Mouse (Mus musculus) heart, embryonic 11.5 days (tissue): Measurements from ENCODE around the gene Paqr8. TPM values are rescaled to one million over a fixed set of nuclear protein-coding genes. Genes with fewer than 3 reads are reported as not detected.

ENCODE experiments used
- ATAC-seq: fragments of 200-750 bp; cut with Nextera tagmentation; replicated peaks from 2 replicates; pipeline ENCODE4 v1.8.0; 2017; ENCODE audit warnings: moderate library complexity; ENCODE audit not compliant: insufficient number of reproducible peaks, low FRiP score, low TSS enrichment
- H3K27ac ChIP-seq: fragments of 300-500 bp; sonication (generic); 2 replicates; pipeline ENCODE4 v1.5.1; 2014; ENCODE audit warnings: mild to moderate bottlenecking, low read depth, low read length
- H3K27me3 ChIP-seq: fragments of 300-500 bp; sonication (generic); 2 replicates; pipeline ENCODE4 v1.6.1; 2014; ENCODE audit warnings: mild to moderate bottlenecking, low read length, mixed read lengths; ENCODE audit not compliant: control insufficient read depth, insufficient read depth
- H3K36me3 ChIP-seq: fragments of 300-500 bp; sonication (generic); 2 replicates; pipeline ENCODE4 v1.6.1; 2014; ENCODE audit warnings: mild to moderate bottlenecking, low read length, moderate library complexity, mixed read lengths; ENCODE audit not compliant: control insufficient read depth, insufficient read depth
- H3K4me1 ChIP-seq: fragments of 300-500 bp; sonication (generic); 2 replicates; pipeline ENCODE4 v1.6.1; 2014; ENCODE audit warnings: low read length; ENCODE audit not compliant: control insufficient read depth, insufficient read depth
- H3K4me2 ChIP-seq: fragments of 300-500 bp; sonication (generic); 2 replicates; pipeline ENCODE4 v1.6.1; 2014; ENCODE audit warnings: mild to moderate bottlenecking, moderate library complexity
- H3K4me3 ChIP-seq: fragments of 300-500 bp; sonication (generic); 2 replicates; pipeline ENCODE4 v1.5.1; 2014; ENCODE audit warnings: low read depth, low read length
- H3K9ac ChIP-seq: fragments of 300-500 bp; sonication (generic); 2 replicates; pipeline ENCODE4 v1.6.1; 2014; ENCODE audit warnings: mild to moderate bottlenecking, low read depth, low read length, moderate library complexity
- H3K9me3 ChIP-seq: fragments of 300-500 bp; sonication (generic); replicated peaks from 2 replicates; pipeline ENCODE4 v1.6.1; 2016; ENCODE audit warnings: low read length; ENCODE audit not compliant: control insufficient read depth
- WGBS: fragments of 180-500 bp; shearing (Covaris S2); extraction: QIAGEN DNeasy Blood & Tissue Kit; methylation state at CpG from one replicate; pipeline ENCODE4 v1.1.7; 2014; ENCODE audit not compliant: insufficient replicate concordance; 5-methylcytosine and 5-hydroxymethylcytosine counted together
- polyA plus RNA-seq: library from polyadenylated mRNA; unstranded; fragments of >200 nt; fragmentation: Nextera tagmentation; extraction: Ambion mirVana; gene quantifications from 2 replicates; pipeline ENCODE4 v1.2.1, GENCODE M21; 2014

The Paqr8 gene
- polyA plus RNA-seq, 1 experiment from 2014 or later: 3.0 TPM

DNA sequence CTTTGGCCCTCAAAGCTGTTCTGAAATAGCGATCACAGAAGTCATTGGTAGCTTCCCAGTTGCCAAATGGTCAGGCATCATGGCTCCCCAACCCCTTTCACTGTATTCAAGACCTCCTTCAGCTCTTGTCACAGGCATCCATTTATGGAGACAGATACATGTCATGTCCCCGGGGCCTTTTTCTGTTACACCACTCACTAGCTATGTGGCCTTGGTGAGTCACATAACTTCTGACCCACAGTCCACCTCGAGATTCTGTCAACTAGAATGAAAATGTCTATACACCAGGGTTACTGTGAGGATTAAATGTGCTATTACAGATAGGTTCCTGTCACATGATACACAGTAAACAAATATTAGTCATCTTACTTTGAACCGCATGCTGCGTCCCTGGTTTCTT lies 17.9 kb upstream of the Paqr8 start:
- H3K4me3 ChIP-seq: no peak overlapping the region
- ATAC-seq: no peak
- H3K4me1 ChIP-seq: no peaks in the 10 kb centered on the region
- H3K9ac ChIP-seq: no peak overlapping the region
- WGBS: 75% methylated on average over 5 of the region's 5 CpGs
- H3K27ac ChIP-seq: no peak overlapping the region
- no peaks in the 10 kb centered on the region for H3K9me3 ChIP-seq
- H3K27me3 ChIP-seq: no peaks in the 10 kb centered on the region
- H3K4me2 ChIP-seq: no peak overlapping the region
- no peaks in the 10 kb centered on the region for H3K36me3 ChIP-seq

DNA sequence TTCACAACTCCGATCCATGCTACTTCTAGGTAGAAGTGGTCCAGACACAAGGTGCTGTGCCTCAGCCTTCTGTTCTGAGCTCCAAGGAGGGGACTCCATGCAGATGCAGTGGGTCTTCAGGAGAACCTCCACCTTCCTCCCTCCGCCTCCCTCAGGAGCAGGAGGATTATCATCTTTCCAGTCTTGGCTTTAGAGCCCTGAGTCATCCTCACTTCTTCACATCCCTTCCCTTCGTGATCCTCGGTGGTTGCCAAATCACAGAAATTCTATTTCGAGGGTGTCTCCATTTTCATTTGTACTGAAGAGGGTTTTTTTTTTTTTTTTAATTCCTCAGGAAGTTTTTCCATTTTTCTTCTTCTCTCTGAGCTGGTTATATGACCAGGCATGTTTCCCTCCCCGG lies 16.3 kb upstream of the Paqr8 start:
- no peaks in the 10 kb centered on the region for H3K27me3 ChIP-seq
- 87% methylated on average over 6 of the region's 6 CpGs for WGBS
- H3K9me3 ChIP-seq: no peaks in the 10 kb centered on the region
- H3K27ac ChIP-seq: no peak overlapping the region
- ATAC-seq: no peak
- H3K4me3 ChIP-seq: no peak overlapping the region
- H3K9ac ChIP-seq: no peak overlapping the region
- H3K36me3 ChIP-seq: no peaks in the 10 kb centered on the region
- H3K4me2 ChIP-seq: no peak overlapping the region
- H3K4me1 ChIP-seq: no peaks in the 10 kb centered on the region

DNA sequence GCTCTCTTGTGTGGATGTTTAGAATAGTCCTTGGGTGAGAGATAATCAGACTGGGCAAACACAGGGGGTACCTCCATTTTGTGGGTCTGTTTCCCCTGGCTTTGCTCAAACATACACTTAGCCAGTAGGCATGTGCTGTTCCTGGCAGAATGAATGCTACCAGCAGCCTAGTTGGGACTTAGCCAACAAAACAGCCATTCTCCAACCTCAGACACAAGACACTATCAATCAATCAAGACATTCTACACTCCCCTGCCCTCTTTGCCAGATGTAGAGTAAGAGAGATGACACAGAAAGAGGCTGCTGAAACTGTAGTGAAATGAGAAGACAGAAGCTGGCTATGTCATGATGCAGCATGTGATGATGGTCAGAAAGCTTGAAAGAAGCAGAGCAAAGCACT lies 13.1 kb upstream of the Paqr8 start:
- H3K4me2 ChIP-seq: no peak overlapping the region
- no peak for ATAC-seq
- no peaks in the 10 kb centered on the region for H3K27me3 ChIP-seq
- no peaks in the 10 kb centered on the region for H3K4me1 ChIP-seq
- H3K36me3 ChIP-seq: no peaks in the 10 kb centered on the region
- no peak overlapping the region for H3K9ac ChIP-seq
- H3K4me3 ChIP-seq: no peak overlapping the region
- no peaks in the 10 kb centered on the region for H3K9me3 ChIP-seq
- no peak overlapping the region for H3K27ac ChIP-seq

DNA sequence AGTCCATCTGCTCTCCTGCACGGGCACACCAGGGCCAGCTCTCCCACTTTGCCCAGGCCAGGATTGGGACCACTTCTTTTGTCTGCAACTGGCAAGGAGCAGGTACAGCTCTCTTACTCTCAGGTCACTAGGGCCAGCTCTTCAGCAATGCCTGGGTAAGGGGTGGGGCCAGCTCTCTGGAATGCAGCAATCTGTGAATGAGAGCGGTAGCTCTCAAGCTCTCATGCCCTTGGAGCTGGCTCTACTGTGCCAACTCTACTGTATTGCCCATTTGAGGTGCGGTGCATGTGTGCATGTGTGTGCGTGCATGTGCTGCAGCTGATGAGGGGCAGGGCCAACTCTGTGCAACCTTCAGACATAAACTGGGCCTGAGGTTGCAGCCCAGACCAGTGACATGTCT lies 11.0 kb upstream of the Paqr8 start:
- no peak for ATAC-seq
- no peak overlapping the region for H3K9ac ChIP-seq
- 83% methylated on average over 4 of the region's 4 CpGs for whole genome bisulfite sequencing
- H3K4me1 ChIP-seq: no peaks in the 10 kb centered on the region
- H3K4me3 ChIP-seq: no peak overlapping the region
- no peaks in the 10 kb centered on the region for H3K9me3 ChIP-seq
- no peaks in the 10 kb centered on the region for H3K27me3 ChIP-seq
- H3K36me3 ChIP-seq: no peaks in the 10 kb centered on the region
- no peak overlapping the region for H3K27ac ChIP-seq
- no peak overlapping the region for H3K4me2 ChIP-seq

DNA sequence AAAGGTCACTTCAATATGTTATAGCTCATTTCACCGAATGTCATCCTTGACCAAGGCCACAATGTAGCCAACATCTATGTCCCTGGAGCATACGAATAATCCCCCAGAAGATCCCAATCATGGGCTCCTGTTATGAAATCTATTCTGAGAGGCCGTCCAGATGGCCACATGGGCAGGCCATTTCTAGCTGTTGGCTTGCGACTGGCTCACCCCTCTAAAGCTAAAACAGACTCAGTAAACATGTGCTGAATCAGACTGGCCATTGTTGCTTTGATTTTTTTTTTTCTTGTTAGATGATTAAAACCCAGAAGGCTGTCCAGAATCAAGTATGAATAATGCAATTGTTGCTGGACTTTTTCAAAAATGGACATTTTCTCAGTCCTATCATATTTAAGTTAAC lies 7.3 kb upstream of the Paqr8 start:
- Histone ChIP-seq H3K4me3 (no peak overlapping the region), H3K9ac (no peak overlapping the region), H3K9me3 (no peaks in the 10 kb centered on the region), H3K27me3 (no peaks in the 10 kb centered on the region), H3K4me1 (no peaks in the 10 kb centered on the region), H3K27ac (no peak overlapping the region), H3K36me3 (no peaks in the 10 kb centered on the region), H3K4me2 (no peak overlapping the region)
- 78% methylated on average over 4 of the region's 4 CpGs for WGBS
- ATAC-seq: no peak

DNA sequence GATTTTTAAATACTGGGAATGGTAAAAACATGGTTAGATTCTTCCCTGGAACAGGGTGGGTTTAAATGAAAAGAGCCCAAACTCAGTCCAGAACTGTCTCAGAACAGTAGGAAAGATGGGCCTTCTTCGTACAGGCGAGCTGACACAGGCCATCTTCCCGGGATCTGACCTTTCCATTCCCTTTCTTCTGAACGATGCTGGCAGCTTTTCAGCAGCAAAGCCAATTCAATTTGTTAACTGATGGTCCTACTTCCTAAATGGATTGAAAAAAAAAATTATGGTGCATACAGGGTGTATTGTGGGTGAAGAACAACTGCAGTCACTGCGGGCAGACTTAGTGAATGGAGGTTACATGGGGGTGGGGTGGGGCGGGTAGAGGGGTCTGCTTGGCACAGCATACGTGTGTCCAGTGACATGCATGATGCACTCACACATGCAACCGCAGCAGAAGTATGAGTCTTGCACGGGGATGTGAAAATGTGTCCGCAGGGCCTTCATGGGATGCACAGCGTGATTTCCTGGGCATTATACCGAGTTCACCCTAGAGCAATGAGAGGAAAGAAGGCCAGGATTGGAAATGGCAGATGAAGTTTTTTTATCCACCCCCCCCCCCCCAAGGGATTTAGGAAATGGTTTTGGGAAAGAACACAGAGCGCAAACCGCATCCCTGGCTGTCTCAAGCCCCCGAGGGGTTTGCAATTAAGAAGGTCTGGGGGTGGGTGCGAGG lies 566 bp upstream of the Paqr8 start:
- Histone ChIP-seq H3K4me2 (peak overlapping the region; percentile 85), H3K4me1 (no peaks in the 10 kb centered on the region), H3K36me3 (no peaks in the 10 kb centered on the region), H3K9ac (peak overlapping the region; percentile 70; the same call in 1 of the 2 replicates), H3K9me3 (no peaks in the 10 kb centered on the region), H3K27ac (peak overlapping the region; percentile 59; the same call in 1 of the 2 replicates), H3K27me3 (no peaks in the 10 kb centered on the region), H3K4me3 (peak overlapping the region; percentile 71)
- 26% methylated on average over 16 of the region's 16 CpGs for WGBS
- ATAC-seq: no peak

DNA sequence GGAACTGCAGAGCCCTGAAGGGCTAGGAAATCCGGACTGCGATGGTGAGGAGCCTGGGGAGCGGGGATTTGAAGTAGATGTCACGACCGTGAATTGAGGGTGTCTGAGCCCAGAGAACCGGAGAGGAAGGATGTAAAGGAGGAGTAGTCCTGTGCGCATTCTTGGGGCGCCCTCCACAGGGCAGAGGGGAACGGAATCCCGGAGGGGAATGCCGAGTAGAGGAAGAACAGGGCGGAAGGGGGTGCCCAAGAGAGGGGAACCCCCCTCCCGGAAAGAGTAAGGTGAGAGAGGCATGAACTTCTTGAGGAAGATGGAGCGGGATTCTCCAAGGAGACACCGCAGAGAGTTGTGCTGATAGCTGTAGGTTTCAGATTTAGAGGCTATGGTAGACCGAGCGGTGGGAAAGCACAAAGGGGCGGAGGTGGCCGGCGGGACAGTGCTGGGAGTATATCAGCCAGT lies 564 bp downstream of the Paqr8 start:
- no peak overlapping the region; the same call in 1 of the 2 replicates for H3K27ac ChIP-seq
- ATAC-seq: peak; percentile 73; the same call in 1 of the 2 replicates
- under 1% methylated on average over 20 of the region's 20 CpGs for WGBS

DNA sequence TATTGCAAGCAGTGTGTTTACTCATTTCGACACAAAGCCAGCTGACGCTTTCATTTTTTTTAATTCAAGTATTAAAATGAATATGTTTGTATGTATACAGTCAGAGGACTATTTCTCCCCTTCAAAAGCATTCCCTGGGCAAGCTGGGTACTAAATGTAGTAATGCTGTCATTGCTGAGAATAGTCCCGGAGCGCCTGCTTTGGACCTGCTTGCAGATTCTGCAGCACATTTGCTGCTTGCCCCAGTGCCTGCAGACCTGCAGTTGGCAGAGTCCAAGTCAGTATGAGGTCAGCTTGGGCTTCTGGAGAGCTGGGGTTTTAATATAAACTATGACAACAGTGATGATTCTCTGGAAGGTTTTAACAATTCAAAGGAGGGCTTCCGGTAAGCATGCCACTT lies 2.7 kb downstream of the Paqr8 start:
- no peak overlapping the region for H3K9ac ChIP-seq
- ATAC-seq: no peak
- no peak overlapping the region for H3K27ac ChIP-seq
- H3K36me3 ChIP-seq: no peaks in the 10 kb centered on the region
- H3K27me3 ChIP-seq: no peaks in the 10 kb centered on the region
- no peaks in the 10 kb centered on the region for H3K9me3 ChIP-seq
- H3K4me1 ChIP-seq: no peaks in the 10 kb centered on the region
- whole genome bisulfite sequencing: 85% methylated on average over 5 of the region's 5 CpGs
- no peak overlapping the region for H3K4me3 ChIP-seq
- H3K4me2 ChIP-seq: no peak overlapping the region

More for the DNA sequence above, 564 bp downstream of the Paqr8 start:
- H3K27me3 ChIP-seq: no peaks in the 10 kb centered on the region
- peak overlapping the region; percentile 71 for H3K4me3 ChIP-seq
- H3K4me1 ChIP-seq: no peaks in the 10 kb centered on the region
- no peaks in the 10 kb centered on the region for H3K9me3 ChIP-seq
- peak overlapping the region; percentile 85 for H3K4me2 ChIP-seq
- H3K36me3 ChIP-seq: no peaks in the 10 kb centered on the region
- peak overlapping the region; percentile 70 for H3K9ac ChIP-seq

DNA sequence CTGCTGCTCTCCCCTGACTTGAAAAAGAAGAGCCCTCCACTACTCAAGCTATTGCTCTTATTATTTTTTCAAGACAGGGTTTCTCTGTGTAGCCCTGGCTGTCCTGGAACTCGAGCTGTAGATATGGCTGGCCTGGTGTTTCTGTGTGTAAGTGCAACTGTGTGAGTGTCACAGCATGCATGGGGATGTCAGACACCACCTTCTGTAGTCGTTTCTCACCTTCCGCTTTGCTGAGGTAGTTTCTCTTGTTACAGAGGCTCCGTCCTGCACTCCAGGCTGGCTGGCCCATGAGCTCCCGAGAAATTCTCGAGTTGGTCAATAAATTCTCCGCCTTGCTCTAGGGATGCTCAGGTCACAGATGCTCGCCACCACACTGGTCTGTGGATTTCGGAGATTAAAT lies 8.0 kb downstream of the Paqr8 start:
- Histone ChIP-seq H3K4me1 (no peaks in the 10 kb centered on the region), H3K27ac (no peak overlapping the region), H3K9ac (no peak overlapping the region), H3K4me3 (no peak overlapping the region), H3K4me2 (no peak overlapping the region), H3K9me3 (no peaks in the 10 kb centered on the region), H3K36me3 (no peaks in the 10 kb centered on the region), H3K27me3 (no peaks in the 10 kb centered on the region)
- ATAC-seq: no peak
- WGBS: 62% methylated on average over 9 of the region's 9 CpGs
